Mouse (Mus musculus) bone marrow macrophage, adult 2 months (primary cell): ENCODE measurements around the gene Ctxn1.

Experiments used
- CTCF ChIP-seq: IDR thresholded peaks from 2 replicates; pipeline ENCODE4 v1.5.1; 2012; ENCODE audit warnings: low read depth, mild to moderate bottlenecking, low read length, moderate library complexity
- POLR2A ChIP-seq: IDR thresholded peaks from 2 replicates; pipeline ENCODE4 v1.6.1; 2012; ENCODE audit warnings: mild to moderate bottlenecking, low read depth, low read length, borderline replicate concordance

DNA sequence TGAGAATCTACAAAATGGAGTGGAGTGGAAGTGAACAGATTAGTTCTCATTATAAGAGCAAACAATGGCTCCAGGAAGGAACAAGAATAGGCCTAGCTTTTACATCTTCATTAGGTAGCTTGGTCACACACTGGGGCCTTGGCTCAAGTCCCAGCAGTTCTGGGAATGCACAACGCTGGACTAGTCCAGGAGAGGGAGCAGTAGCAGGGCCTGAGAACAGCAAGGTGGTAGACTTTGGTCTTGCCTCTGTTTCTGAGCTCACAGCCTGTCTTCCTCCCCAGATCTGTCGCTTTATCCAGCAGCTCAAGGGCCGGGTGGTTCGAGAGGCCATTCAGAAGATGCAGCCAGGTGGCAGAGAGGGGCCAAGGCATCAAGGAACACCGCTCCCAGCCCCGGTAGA is 5.1 kb downstream of the Ctxn1 start:
- no peak for TF ChIP-seq POLR2A
- TF ChIP-seq CTCF, result no peak
